Mouse (Mus musculus): Measurements from ENCODE around the gene Lrp5.
"Not testable (repeated sequence)": the region's sequence is repeated elsewhere in the genome, so short reads cannot be mapped to it uniquely, and the experiment has no call there.

- TF ChIP-seq CTCF (IDR thresholded peaks at IDR 0.05 in 2 of 3, conservative IDR thresholded peaks at IDR 0.05 in 1 of 3; ENCODE audit: control insufficient read depth in 1 of 3, insufficient read depth in 1 of 3, low read depth in 2 of 3, low read length in 3 of 3, poor library complexity in 1 of 3, severe bottlenecking in 1 of 3), result peak; percentile 66 to 73 (median 72)
- not testable (repeated sequence) for TF ChIP-seq POLR2A (IDR thresholded peaks at IDR 0.05; ENCODE audit: control insufficient read depth in 1 of 2, insufficient read depth in 1 of 2, low read depth in 1 of 2, low read length in 2 of 2, poor library complexity in 1 of 2); CHD2 (IDR thresholded peaks at IDR 0.05; ENCODE audit: low read length); POLR2AphosphoS5 (IDR thresholded peaks at IDR 0.05; ENCODE audit: borderline replicate concordance, low read depth, low read length); EP300 (IDR thresholded peaks at IDR 0.05; ENCODE audit: low read depth in 1 of 2, low read length in 2 of 2); NRF1 (IDR thresholded peaks at IDR 0.05; ENCODE audit: insufficient read depth, low read depth, low read length, poor library complexity, severe bottlenecking)
Observed at GRCm38 (mm10) chr19:3587729-3588128, 98.6 kb downstream of the Lrp5 start.

Data from MEL (cell line).